Mouse (Mus musculus) forebrain, embryonic 14.5 days (tissue): ENCODE data around the gene Pla2g4e. TPM values are rescaled to one million over a fixed set of nuclear protein-coding genes. Genes with fewer than 3 reads are reported as not detected.
A peak's percentile ranks its signal among the peaks of the same experiment; 100 is the strongest.
"Not testable (repeated sequence)": the region's sequence is repeated elsewhere in the genome, so short reads cannot be mapped to it uniquely, and the experiment has no call there.

Source experiments
- ATAC-seq: fragments of 200-750 bp; cut with Nextera tagmentation; 2 replicates; pipeline ENCODE4 v1.8.0; 2017; ENCODE audit warnings: mild to moderate bottlenecking, moderate library complexity
- DNase-seq: peaks from one replicate; pipeline ENCODE4 v3.0.0-alpha.2; 2015; ENCODE audit warnings: low spot score
- H3K27ac ChIP-seq: fragments of 300-500 bp; sonication (generic); 2 replicates; pipeline ENCODE4 v1.5.1; 2014; ENCODE audit warnings: low read depth, mild to moderate bottlenecking, control low read depth, low read length, moderate library complexity
- H3K27me3 ChIP-seq: fragments of 300-500 bp; sonication (generic); replicated peaks from 2 replicates; pipeline ENCODE4 v1.6.1; 2014; ENCODE audit warnings: low read length, control low read depth, mixed read lengths; ENCODE audit not compliant: control insufficient read depth, insufficient read depth
- H3K36me3 ChIP-seq: fragments of 300-500 bp; sonication (generic); 2 replicates; pipeline ENCODE4 v1.6.1; 2014; ENCODE audit warnings: low read length, control low read depth; ENCODE audit not compliant: control insufficient read depth, insufficient read depth
- H3K4me1 ChIP-seq: fragments of 300-500 bp; sonication (generic); 2 replicates; pipeline ENCODE4 v1.6.1; 2014; ENCODE audit warnings: antibody characterized with exemption, low read length, control low read depth; ENCODE audit not compliant: control insufficient read depth, insufficient read depth
- H3K4me2 ChIP-seq: fragments of 300-500 bp; sonication (generic); 2 replicates; pipeline ENCODE4 v1.6.1; 2014; ENCODE audit warnings: mild to moderate bottlenecking, control low read depth, low read length
- H3K4me3 ChIP-seq: fragments of 300-500 bp; sonication (generic); 2 replicates; pipeline ENCODE4 v1.5.1; 2014; ENCODE audit warnings: low read depth, low read length, control low read depth
- H3K9ac ChIP-seq: fragments of 300-500 bp; sonication (generic); 2 replicates; pipeline ENCODE4 v1.6.1; 2014; ENCODE audit warnings: mild to moderate bottlenecking, low read length, control low read depth, moderate library complexity
- H3K9me3 ChIP-seq: fragments of 300-500 bp; sonication (generic); replicated peaks from 2 replicates; pipeline ENCODE4 v1.6.1; 2016; ENCODE audit warnings: low read length, control low read depth, mixed read lengths; ENCODE audit not compliant: control insufficient read depth
- WGBS: fragments of 180-500 bp; shearing (Covaris S2); extraction: QIAGEN DNeasy Blood & Tissue Kit; methylation state at CpG from one replicate; pipeline ENCODE4 v1.1.7; 2014; 5-methylcytosine and 5-hydroxymethylcytosine counted together
- polyA plus RNA-seq: library from polyadenylated mRNA; unstranded; fragments of >200 nt; fragmentation: Nextera tagmentation; extraction: Ambion mirVana; gene quantifications from 2 replicates; pipeline ENCODE4 v1.2.1, GENCODE M21; 2014

Gene Pla2g4e
- polyA plus RNA-seq, 1 experiment from 2014 or later, result 1.1 TPM

DNA sequence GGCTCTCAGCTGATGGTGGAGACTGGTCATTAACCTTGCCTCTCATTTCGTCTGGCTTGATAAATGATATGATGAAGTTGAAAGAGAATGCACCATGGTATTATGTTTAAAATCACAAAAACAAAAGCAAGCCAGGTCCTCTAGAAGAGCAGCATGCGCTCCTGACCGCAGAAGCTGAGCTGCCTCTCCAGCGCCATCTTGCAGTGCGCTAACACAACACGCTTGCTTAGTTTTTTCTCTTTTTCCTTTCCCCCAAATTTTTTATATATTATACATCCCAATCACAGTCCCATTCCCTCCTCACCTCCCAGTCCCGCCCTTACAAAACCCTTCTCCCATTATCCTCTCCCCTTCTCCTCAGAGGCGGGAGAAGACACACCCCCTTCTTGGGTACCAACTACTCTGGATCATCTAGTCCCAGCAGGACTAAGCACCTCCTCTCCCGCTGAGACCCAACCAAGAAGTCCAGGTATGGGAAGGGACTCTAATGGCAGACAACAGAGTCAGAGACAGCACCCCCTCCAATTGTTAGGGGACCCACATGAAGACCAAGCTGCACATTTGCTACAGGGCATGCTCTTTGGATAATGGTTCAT is 384 bp upstream of the Pla2g4e start:
- Histone ChIP-seq H3K27me3 (no peaks in the 10 kb centered on the region), H3K27ac (no peak overlapping the region), H3K9ac (peak overlapping the region; percentile 63), H3K4me1 (no peaks in the 10 kb centered on the region), H3K4me2 (peak overlapping the region; percentile 63), H3K9me3 (no peaks in the 10 kb centered on the region), H3K4me3 (peak overlapping the region; percentile 38), H3K36me3 (no peaks in the 10 kb centered on the region)
- DNase-seq, result peak; percentile 64
- WGBS, result 15% methylated on average over 9 of the region's 9 CpGs
- peak; percentile 60 for ATAC-seq

DNA sequence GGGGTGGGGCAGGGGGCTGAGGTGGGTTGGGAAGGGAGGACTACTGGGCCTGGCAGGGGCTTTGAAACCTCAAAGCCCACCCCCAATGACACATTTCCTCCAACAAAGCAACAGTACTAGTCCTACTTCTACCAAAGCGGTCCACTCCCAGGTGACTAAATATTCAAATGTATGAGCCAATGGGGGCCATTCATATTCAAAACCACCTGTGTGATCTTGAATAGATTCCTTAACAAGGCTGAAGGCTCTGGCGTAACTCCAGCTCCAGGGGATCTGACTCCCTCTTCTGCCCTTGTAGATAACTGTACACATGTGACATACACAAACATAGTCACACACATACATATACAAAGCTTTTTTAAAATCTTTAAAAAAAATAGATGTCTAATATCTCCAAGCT is 1.1 kb downstream of the Pla2g4e start:
- no peak overlapping the region for H3K27ac ChIP-seq
- WGBS, result 74% methylated on average over 2 of the region's 2 CpGs
- H3K36me3 ChIP-seq, result no peaks in the 10 kb centered on the region
- H3K9ac ChIP-seq, result no peak overlapping the region
- H3K4me2 ChIP-seq, result no peak overlapping the region
- H3K9me3 ChIP-seq, result no peaks in the 10 kb centered on the region
- no peaks in the 10 kb centered on the region for H3K4me1 ChIP-seq
- H3K4me3 ChIP-seq, result no peak overlapping the region
- H3K27me3 ChIP-seq, result no peaks in the 10 kb centered on the region
- ATAC-seq (no peak), DNase-seq (no peak)

DNA sequence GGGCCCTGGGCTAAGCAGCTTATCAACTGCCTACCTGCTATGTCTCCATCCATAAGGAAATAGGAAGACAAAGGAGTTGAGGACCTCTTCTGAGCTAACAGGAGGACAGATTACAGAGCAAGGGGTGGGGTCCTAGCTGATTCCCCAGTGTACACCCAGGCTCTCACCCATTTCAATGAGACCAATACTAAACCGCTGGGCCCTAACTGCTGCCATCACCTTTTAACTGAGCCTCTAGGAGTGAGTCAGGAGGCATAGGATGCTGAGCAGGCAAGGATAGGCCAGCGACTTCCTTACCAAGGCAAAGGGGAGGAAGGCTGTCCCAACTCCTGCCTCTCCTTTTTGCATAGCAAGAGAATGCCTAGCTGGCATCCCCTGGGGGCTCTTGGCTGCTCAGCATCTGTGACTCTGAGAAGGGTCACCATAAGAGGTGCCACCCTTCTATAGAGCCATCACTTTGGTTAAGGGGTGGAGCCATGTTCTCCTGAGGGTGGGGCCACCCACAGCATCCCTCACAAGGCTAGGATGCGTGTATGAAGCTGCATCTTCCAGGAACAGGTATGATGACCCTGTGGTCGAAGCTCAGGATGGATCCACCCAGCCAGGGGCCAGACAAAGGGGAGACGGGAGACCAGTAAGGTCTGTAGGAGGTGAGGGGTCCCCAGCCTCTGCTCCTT is 2.2 kb downstream of the Pla2g4e start:
- WGBS, result 80% methylated on average over 5 of the region's 5 CpGs
- Histone ChIP-seq H3K4me3 (no peak overlapping the region), H3K27ac (no peak overlapping the region), H3K36me3 (no peaks in the 10 kb centered on the region), H3K9me3 (no peaks in the 10 kb centered on the region), H3K4me1 (no peaks in the 10 kb centered on the region), H3K4me2 (no peak overlapping the region), H3K27me3 (no peaks in the 10 kb centered on the region), H3K9ac (no peak overlapping the region)
- DNase-seq, result no peak
- ATAC-seq, result no peak

DNA sequence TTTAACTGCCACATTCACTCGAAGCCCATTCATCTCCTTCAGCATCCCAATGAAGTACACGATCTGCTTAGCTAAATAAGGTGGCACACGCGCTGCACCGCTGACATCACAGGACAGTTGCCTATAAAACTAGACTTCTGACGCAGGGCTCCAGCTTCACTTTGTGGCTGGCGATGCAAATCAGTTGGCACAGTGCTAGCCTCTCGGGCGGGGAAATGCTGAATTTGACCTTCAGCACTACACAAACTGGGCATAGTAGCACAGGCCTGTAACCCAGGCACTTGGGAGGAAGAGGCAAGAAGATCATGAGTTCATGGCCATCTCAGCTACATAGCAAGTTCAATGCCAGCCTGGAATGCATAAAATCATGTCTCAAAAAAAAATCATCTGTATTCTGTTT is 6.4 kb downstream of the Pla2g4e start:
- not testable (repeated sequence) for ATAC-seq, H3K9ac ChIP-seq, H3K27me3 ChIP-seq, H3K4me1 ChIP-seq, H3K36me3 ChIP-seq, H3K4me2 ChIP-seq, DNase-seq, H3K4me3 ChIP-seq, H3K27ac ChIP-seq, H3K9me3 ChIP-seq
- 94% methylated on average over 8 of the region's 9 CpGs for WGBS

DNA sequence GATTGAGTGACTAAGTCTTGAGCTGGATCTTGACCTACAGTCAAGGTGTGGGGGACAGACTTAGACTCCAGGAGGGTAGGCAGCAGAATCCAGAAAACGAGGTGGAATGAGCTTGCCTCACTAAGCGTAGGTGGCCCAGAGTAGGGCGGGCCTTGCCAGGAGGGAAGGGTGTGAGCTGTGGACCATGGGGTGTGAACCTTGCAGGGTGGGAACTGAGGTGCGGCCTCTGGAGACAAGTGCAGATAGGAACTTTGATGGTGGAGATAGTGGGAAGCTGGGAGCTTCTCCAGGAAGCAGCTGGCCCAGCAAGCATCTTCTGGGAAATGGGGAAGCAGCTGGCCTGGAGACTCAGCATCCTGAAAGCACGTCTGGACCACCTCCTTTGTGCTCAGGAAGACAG is 7.4 kb downstream of the Pla2g4e start:
- no peaks in the 10 kb centered on the region for H3K36me3 ChIP-seq
- no peaks in the 10 kb centered on the region for H3K4me1 ChIP-seq
- no peak overlapping the region for H3K4me2 ChIP-seq
- DNase-seq (no peak), ATAC-seq (no peak)
- H3K27ac ChIP-seq, result no peak overlapping the region
- H3K27me3 ChIP-seq, result no peaks in the 10 kb centered on the region
- H3K9ac ChIP-seq, result no peak overlapping the region
- 81% methylated on average over 5 of the region's 5 CpGs for WGBS
- H3K4me3 ChIP-seq, result no peak overlapping the region
- no peaks in the 10 kb centered on the region for H3K9me3 ChIP-seq

DNA sequence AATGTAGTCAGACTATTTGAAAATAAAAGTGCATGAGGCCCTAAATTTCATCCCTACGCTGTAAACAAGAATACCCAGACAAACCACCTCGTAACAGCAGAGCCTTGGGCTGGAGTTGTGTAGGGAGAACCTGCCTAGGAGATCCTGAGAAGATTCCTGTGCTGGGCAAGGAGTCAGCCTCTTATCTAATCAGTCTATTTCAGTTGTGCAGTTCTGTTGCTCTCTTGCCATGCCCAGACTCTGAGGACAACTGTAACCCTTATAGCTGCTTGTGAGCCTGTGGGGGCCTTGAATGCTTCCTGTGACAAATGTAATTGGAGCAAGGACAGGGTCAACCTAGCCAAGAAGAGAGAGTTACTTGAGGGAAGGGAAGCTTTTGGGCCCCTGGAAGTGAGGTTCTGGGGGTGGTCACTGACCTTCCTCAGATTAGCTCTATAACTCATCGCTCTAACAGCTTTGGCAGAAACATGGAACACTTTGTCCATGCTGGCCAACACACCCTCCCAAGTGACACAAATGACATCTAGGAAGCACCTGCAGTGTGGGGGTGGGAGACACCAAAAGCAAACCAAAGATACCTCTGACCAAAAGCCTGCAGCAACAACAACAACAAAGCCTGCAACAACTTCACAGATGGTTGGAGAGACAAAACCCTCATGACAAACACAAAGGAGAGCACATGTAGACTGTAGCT is 9.0 kb downstream of the Pla2g4e start:
- Histone ChIP-seq H3K4me1 (no peaks in the 10 kb centered on the region), H3K4me3 (no peak overlapping the region), H3K9ac (no peak overlapping the region), H3K36me3 (no peaks in the 10 kb centered on the region), H3K27ac (no peak overlapping the region), H3K9me3 (no peaks in the 10 kb centered on the region), H3K4me2 (no peak overlapping the region), H3K27me3 (no peaks in the 10 kb centered on the region)
- 90% methylated on average over 3 of the region's 3 CpGs for WGBS
- DNase-seq, result no peak
- no peak for ATAC-seq

DNA sequence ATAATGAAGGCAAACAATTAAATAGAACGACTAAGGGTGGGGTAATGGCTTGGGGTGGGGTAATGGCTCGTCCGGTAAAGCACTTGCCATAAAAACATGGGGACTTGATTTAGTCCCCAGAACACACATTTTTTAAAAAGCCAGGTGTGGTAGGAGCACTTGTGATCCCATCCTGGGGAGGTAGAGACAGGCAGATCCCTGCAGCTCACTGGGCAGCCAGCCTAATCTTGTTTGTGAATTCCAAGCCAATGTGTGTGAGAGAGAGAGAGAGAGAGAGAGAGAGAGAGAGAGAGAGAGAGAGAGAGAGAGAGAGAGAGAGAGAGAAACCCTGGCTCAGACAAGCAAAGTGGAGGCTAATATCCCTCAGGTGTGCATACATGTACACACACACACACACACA is 9.8 kb downstream of the Pla2g4e start:
- ATAC-seq, result no peak
- Histone ChIP-seq H3K4me1 (no peaks in the 10 kb centered on the region), H3K4me2 (no peak overlapping the region), H3K9me3 (no peaks in the 10 kb centered on the region), H3K27me3 (no peaks in the 10 kb centered on the region), H3K4me3 (no peak overlapping the region), H3K36me3 (no peaks in the 10 kb centered on the region), H3K9ac (no peak overlapping the region), H3K27ac (no peak overlapping the region)
- 69% methylated on average over 3 of the region's 3 CpGs for WGBS
- DNase-seq, result no peak

DNA sequence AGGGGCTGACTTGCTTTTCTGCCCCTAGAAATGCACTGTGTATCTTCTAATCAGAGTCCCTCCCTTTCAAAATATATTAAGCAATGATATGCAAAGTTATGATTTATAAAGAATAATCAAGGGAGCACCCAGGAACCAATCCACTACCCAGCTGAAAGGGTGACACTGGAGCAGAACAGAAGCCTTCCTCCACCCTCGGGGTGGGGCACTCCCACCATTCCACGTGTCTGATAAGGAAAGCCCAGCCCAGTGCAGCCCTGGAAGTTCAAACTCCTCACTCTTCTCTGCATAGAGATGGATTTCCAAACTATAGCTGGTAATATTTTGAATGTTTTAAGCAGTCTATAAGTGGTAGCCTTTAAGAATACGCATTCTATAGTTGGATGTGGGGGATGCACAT is 13.5 kb downstream of the Pla2g4e start:
- no peak for ATAC-seq
- WGBS, result 76% methylated on average over 3 of the region's 3 CpGs
- Histone ChIP-seq H3K4me2 (no peak overlapping the region), H3K4me1 (no peaks in the 10 kb centered on the region), H3K36me3 (no peaks in the 10 kb centered on the region), H3K27ac (no peak overlapping the region), H3K9me3 (no peaks in the 10 kb centered on the region), H3K4me3 (no peak overlapping the region), H3K9ac (no peak overlapping the region), H3K27me3 (no peaks in the 10 kb centered on the region)
- DNase-seq, result no peak

DNA sequence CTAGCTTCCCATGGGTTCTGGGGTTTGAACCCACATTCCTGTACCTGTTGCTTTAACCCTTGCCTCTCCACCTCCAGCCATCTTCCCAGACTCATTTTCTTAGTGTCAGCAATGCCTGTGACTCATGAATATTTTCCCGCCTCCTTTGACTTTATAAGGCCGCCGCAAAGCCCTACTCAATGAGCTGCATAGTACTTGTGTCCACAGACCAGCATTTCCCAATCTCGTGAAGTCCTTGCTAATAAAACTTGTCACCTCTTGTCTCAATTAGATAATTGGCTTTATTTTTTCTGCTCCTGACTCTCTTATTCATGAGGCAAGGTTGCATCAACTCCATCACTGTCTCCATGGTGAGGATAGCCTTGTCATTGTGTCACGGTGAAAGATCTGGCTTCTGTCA is 30.5 kb downstream of the Pla2g4e start:
- 92% methylated on average over 5 of the region's 5 CpGs for WGBS
- no peak overlapping the region for H3K4me2 ChIP-seq
- H3K27ac ChIP-seq, result no peak overlapping the region
- DNase-seq, result no peak
- no peak overlapping the region for H3K9ac ChIP-seq
- no peak overlapping the region for H3K4me3 ChIP-seq
- no peaks in the 10 kb centered on the region for H3K9me3 ChIP-seq
- H3K36me3 ChIP-seq, result no peaks in the 10 kb centered on the region
- H3K4me1 ChIP-seq, result no peaks in the 10 kb centered on the region
- H3K27me3 ChIP-seq, result no peaks in the 10 kb centered on the region
- no peak for ATAC-seq
